Mouse (Mus musculus) C2C12 (cell line): Measurements from ENCODE around the gene Adipor2.

Experiments
- CEBPB ChIP-seq: IDR thresholded peaks from one replicate; pipeline ENCODE4 v1.6.1; 2011; ENCODE audit warnings: low read depth, mild to moderate bottlenecking, control low read depth, moderate library complexity
- CTCF ChIP-seq: IDR thresholded peaks from one replicate; pipeline ENCODE4 v1.5.1; 2011; ENCODE audit not compliant: control insufficient read depth, insufficient read depth, insufficient read length
- MYOG ChIP-seq: IDR thresholded peaks from one replicate; pipeline ENCODE4 v1.6.1; 2011; ENCODE audit not compliant: control insufficient read depth, insufficient read length; ENCODE audit errors: extremely low read depth
- USF1 ChIP-seq: IDR thresholded peaks from one replicate; pipeline ENCODE4 v1.6.1; 2011; ENCODE audit warnings: low read depth, mild to moderate bottlenecking, control low read depth, moderate library complexity

DNA sequence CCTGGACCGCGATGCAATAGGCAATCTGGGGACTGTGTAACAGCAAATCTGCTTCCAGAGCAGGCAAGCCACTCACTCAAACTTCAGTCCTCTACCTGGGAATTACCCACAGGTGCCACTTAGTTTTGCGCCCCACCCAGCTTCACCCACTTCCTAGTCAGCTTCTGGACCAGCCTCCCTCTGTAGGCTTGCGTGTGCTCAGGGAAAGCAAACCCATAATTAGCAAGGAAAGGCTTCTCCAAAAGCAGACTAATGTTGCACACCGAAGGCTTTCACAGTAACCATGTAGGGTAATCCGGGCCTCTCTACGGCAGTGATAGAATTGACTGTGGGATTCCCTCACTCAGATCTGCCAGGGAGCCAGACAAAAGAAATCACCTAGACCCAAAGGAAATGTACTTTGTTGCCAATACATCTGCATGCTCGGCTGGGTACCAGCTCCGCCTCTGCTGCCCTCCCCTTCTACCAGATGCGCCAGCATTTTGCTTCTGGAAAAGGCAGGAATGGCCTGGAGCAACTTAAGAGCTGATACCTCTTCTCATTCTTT lies 109.6 kb downstream of the Adipor2 start:
- no peak for TF ChIP-seq CTCF
- no peak for TF ChIP-seq USF1
- TF ChIP-seq MYOG, result no peak
- no peak for TF ChIP-seq CEBPB
